Mouse (Mus musculus) frontal cortex, adult 2 months (tissue): ENCODE results near the gene Taz. TPM values are rescaled to one million over a fixed set of nuclear protein-coding genes. Genes with fewer than 3 reads are reported as not detected.
A peak's percentile ranks its signal among the peaks of the same experiment; 100 is the strongest.

Experiments
- DNase-seq, 2 experiments: peaks; one replicate each; pipeline ENCODE4 v3.0.0; 2022; ENCODE audit warnings: low spot score in 1 of 2; ENCODE audit errors: extremely low spot score in 1 of 2
- polyA plus RNA-seq: library from polyadenylated mRNA; depleted of rRNA; stranded (reverse); fragments of >200 nt; gene quantifications from 2 replicates; pipeline ENCODE4 v1.2.3, GENCODE M21; 2012; rRNA removed

Taz gene
- polyA plus RNA-seq, 1 experiment = 109 TPM

GRCm38 (mm10) chrX:74277916-74278315 lies 3.8 kb upstream of the Taz start:
- DNase-seq = no peak

GRCm38 (mm10) chrX:74281041-74281731 lies 526 bp upstream of the Taz start:
- DNase-seq = no peak

- DNase-seq = peak; percentile 77 to 89
Measured at GRCm38 (mm10) chrX:74282395-74283091, 831 bp downstream of the Taz start.

GRCm38 (mm10) chrX:74283092-74283437 lies 1.4 kb downstream of the Taz start:
- DNase-seq = no peak

GRCm38 (mm10) chrX:74293431-74293830 lies 11.7 kb downstream of the Taz start:
- no peak for DNase-seq

GRCm38 (mm10) chrX:74296538-74297448 lies 15.1 kb downstream of the Taz start, which contains the start of gene Atp6ap1:
Atp6ap1 (plus strand) TSS chrX:74297097.
- peak; percentile 92 to 93 for DNase-seq

- no peak for DNase-seq
Measured at GRCm38 (mm10) chrX:74298348-74298747, 16.6 kb downstream of the Taz start.

GRCm38 (mm10) chrX:74299721-74300120 lies 18.0 kb downstream of the Taz start:
- DNase-seq = no peak

GRCm38 (mm10) chrX:74304867-74305700 lies 23.4 kb downstream of the Taz start, which contains the start of gene Gdi1:
Gdi1 (plus strand) TSS chrX:74304998.
- DNase-seq = peak; percentile 20 to 72

GRCm38 (mm10) chrX:74312540-74313464 lies 31.1 kb downstream of the Taz start, which contains the start of gene Fam50a:
Fam50a (plus strand) TSS chrX:74313033.
- peak; percentile 81 to 86 for DNase-seq

GRCm38 (mm10) chrX:74328725-74329161 lies 47.0 kb downstream of the Taz start, which contains the start of gene Plxna3:
Plxna3 (plus strand) TSS chrX:74329066.
- DNase-seq = peak in 1 of 2 experiments; percentile 53

GRCm38 (mm10) chrX:74329215-74329671 lies 47.5 kb downstream of the Taz start:
- no peak for DNase-seq

- DNase-seq = no peak
Measured at GRCm38 (mm10) chrX:74330166-74330930, 48.6 kb downstream of the Taz start.

Other genes with a start within 250 kb of the Taz start
- 0.25 and 0.32 TPM in 2 replicates for gene Opn1mw, start 154.4 kb upstream of the Taz start, polyA plus RNA-seq
- 29.7 and 30.6 TPM in 2 replicates for gene Mecp2, start 146.5 kb upstream of the Taz start, polyA plus RNA-seq
- gene Tex28, start 114.1 kb upstream of the Taz start, polyA plus RNA-seq = not detected in 2 replicates
- 0.04 TPM in 2 replicates for gene Tktl1, start 104.7 kb upstream of the Taz start, polyA plus RNA-seq
- 131 and 166 TPM in 2 replicates for gene Flna, start 32.1 kb upstream of the Taz start, polyA plus RNA-seq
- 45.2 and 45.8 TPM in 2 replicates for gene Emd, start 27.2 kb upstream of the Taz start, polyA plus RNA-seq
- 698 and 796 TPM in 2 replicates for gene Rpl10, start 11.1 kb upstream of the Taz start, polyA plus RNA-seq
- 3.7 and 4.8 TPM in 2 replicates for gene Dnase1l1, start 425 bp downstream of the Taz start, polyA plus RNA-seq
- 465 and 472 TPM in 2 replicates for gene Atp6ap1, start 15.2 kb downstream of the Taz start, polyA plus RNA-seq
- 923 and 1,152 TPM in 2 replicates for gene Gdi1, start 23.1 kb downstream of the Taz start, polyA plus RNA-seq
- gene Fam50a, start 31.1 kb downstream of the Taz start, polyA plus RNA-seq = 46.8 and 58.9 TPM in 2 replicates
- 55.4 and 59.9 TPM in 2 replicates for gene Plxna3, start 47.2 kb downstream of the Taz start, polyA plus RNA-seq
- gene Lage3, start 71.7 kb downstream of the Taz start, polyA plus RNA-seq = 57.1 and 65.1 TPM in 2 replicates
- gene Ubl4a, start 91.3 kb downstream of the Taz start, polyA plus RNA-seq = 68.4 and 73.3 TPM in 2 replicates
- gene Slc10a3, start 91.4 kb downstream of the Taz start, polyA plus RNA-seq = 4.3 and 4.8 TPM in 2 replicates
- 33.8 and 33.9 TPM in 2 replicates for gene Fam3a, start 111.4 kb downstream of the Taz start, polyA plus RNA-seq
- gene Ikbkg, start 111.4 kb downstream of the Taz start, polyA plus RNA-seq = 20.5 and 21.4 TPM in 2 replicates
- 30.2 and 31.8 TPM in 2 replicates for gene G6pdx, start 147.3 kb downstream of the Taz start, polyA plus RNA-seq
- not detected in 2 replicates for gene Gm6880, start 199.5 kb downstream of the Taz start, polyA plus RNA-seq